Comparison of ENCODE assay signal across 8 mouse cellular contexts in genomic region chr2:32182676-32183296, GRCm38 (mm10). TPM values are rescaled to one million over a fixed set of nuclear protein-coding genes. Genes with fewer than 3 reads are reported as not detected.
DNase-seq lines count a peak whose midpoint lies in the region; ATAC-seq lines count a peak whose summit lies in the region.

No protein-coding gene starts in this region.

- WGBS in limb, embryonic 12.5 days = 80% methylated on average over 13 of the region's 13 CpGs
- WGBS in limb, embryonic 10.5 days = 83% methylated on average over 13 of the region's 13 CpGs
- 76% methylated on average over 13 of the region's 13 CpGs for WGBS in embryonic facial prominence, embryonic 10.5 days
- 63% methylated on average over 13 of the region's 13 CpGs for WGBS in limb, embryonic 15.5 days

- no peaks in the 10 kb centered on the region for H3K9me3 ChIP-seq in limb, embryonic 12.5 days
- H3K9me3 ChIP-seq in limb, embryonic 10.5 days (replicated peaks) = no peaks in the 10 kb centered on the region
- no peaks in the 10 kb centered on the region for H3K9me3 ChIP-seq in embryonic facial prominence, embryonic 10.5 days
- H3K9me3 ChIP-seq in limb, embryonic 15.5 days = no peaks in the 10 kb centered on the region

- H3K4me3 ChIP-seq in limb, embryonic 12.5 days (replicated peaks) = no peak overlapping the region
- H3K4me3 ChIP-seq in limb, embryonic 10.5 days = no peak overlapping the region
- H3K4me3 ChIP-seq in embryonic facial prominence, embryonic 10.5 days = no peak overlapping the region
- H3K4me3 ChIP-seq in limb, embryonic 15.5 days = no peak overlapping the region

- intact Hi-C loops in heart, postnatal 10 days (cut with DNase I) = no loop called here

- H3K9ac ChIP-seq in limb, embryonic 12.5 days (replicated peaks) = no peak overlapping the region; the same call in 1 of the 2 replicates
- H3K9ac ChIP-seq in limb, embryonic 15.5 days = no peak overlapping the region

- H3K4me2 ChIP-seq in limb, embryonic 12.5 days = no peak overlapping the region
- no peak overlapping the region for H3K4me2 ChIP-seq in limb, embryonic 15.5 days

- H3K4me1 ChIP-seq in limb, embryonic 12.5 days (replicated peaks) = peaks cover 23% of the 10 kb centered on the region; the same call in 1 of the 2 replicates
- peaks cover 16% of the 10 kb centered on the region for H3K4me1 ChIP-seq in limb, embryonic 10.5 days
- H3K4me1 ChIP-seq in embryonic facial prominence, embryonic 10.5 days = peaks cover 36% of the 10 kb centered on the region
- peaks cover 42% of the 10 kb centered on the region for H3K4me1 ChIP-seq in limb, embryonic 15.5 days

- H3K27ac ChIP-seq in limb, embryonic 12.5 days = 0 out of 2 replicates have a peak overlapping the region, but pooled peaks have one; percentile 31
- H3K27ac ChIP-seq in limb, embryonic 10.5 days = no peak overlapping the region; the same call in 1 of the 2 replicates
- H3K27ac ChIP-seq in embryonic facial prominence, embryonic 10.5 days (replicated peaks) = peak overlapping the region; percentile 31; the same call in 1 of the 2 replicates
- peak overlapping the region; percentile 55 for H3K27ac ChIP-seq in limb, embryonic 15.5 days

- peaks cover 56% of the 10 kb centered on the region for H3K36me3 ChIP-seq in limb, embryonic 12.5 days
- H3K36me3 ChIP-seq in limb, embryonic 10.5 days = peaks cover 80% of the 10 kb centered on the region
- peaks cover 76% of the 10 kb centered on the region for H3K36me3 ChIP-seq in embryonic facial prominence, embryonic 10.5 days (replicated peaks)
- peaks cover 45% of the 10 kb centered on the region for H3K36me3 ChIP-seq in limb, embryonic 15.5 days

- ATAC-seq in limb, embryonic 12.5 days (ENCODE audit: insufficient number of reproducible peaks, insufficient read depth, low FRiP score, low TSS enrichment, low read depth) = no peak
- no peak for ATAC-seq in limb, embryonic 15.5 days (ENCODE audit: insufficient number of reproducible peaks, low FRiP score, low TSS enrichment, low read depth)
- no peak for ATAC-seq in granulocyte monocyte progenitor cell, adult 5-6 weeks (replicated peaks; ENCODE audit: poor library complexity, severe bottlenecking)

- no peaks in the 10 kb centered on the region for H3K27me3 ChIP-seq in limb, embryonic 12.5 days
- H3K27me3 ChIP-seq in limb, embryonic 10.5 days (ENCODE audit: low read depth, poor library complexity, severe bottlenecking) = no peaks in the 10 kb centered on the region
- no peaks in the 10 kb centered on the region for H3K27me3 ChIP-seq in embryonic facial prominence, embryonic 10.5 days (replicated peaks; ENCODE audit: low read depth, poor library complexity, severe bottlenecking)
- no peaks in the 10 kb centered on the region for H3K27me3 ChIP-seq in limb, embryonic 15.5 days

- no peak for DNase-seq in limb, embryonic 10.5 days (ENCODE audit: low spot score)
- DNase-seq in embryonic facial prominence, embryonic 10.5 days (ENCODE audit: low spot score) = no peak
- DNase-seq in heart, postnatal 10 days = peak; percentile 54 to 58
- peak; percentile 29 for DNase-seq in right cerebral cortex, postnatal 4 days
- DNase-seq in retina, embryonic 14.5 days (ENCODE audit: low spot score) = no peak

RNA-seq across cellular contexts. Expression of gene Prrc2b, which starts 31.9 kb away (rescaled TPM):
- polyA plus RNA-seq in limb, embryonic 12.5 days (2016; fragmentation: Nextera tagmentation; extraction: Ambion mirVana) = 69.2 and 89.9 TPM in 2 replicates
- 71.2 and 80.3 TPM in 2 replicates for polyA plus RNA-seq in limb, embryonic 10.5 days (2016; fragmentation: Nextera tagmentation; extraction: Ambion mirVana)
- 60.0 and 69.9 TPM in 2 replicates for polyA plus RNA-seq in embryonic facial prominence, embryonic 10.5 days (2016; fragmentation: Nextera tagmentation; extraction: Ambion mirVana)
- 100 to 1,000 TPM; 118 to 134 TPM for total RNA-seq in heart, postnatal 10 days (2021)
- polyA plus RNA-seq in limb, embryonic 15.5 days (2015; fragmentation: Nextera tagmentation; extraction: Ambion mirVana) = 40.8 and 44.8 TPM in 2 replicates
- 32.6 and 46.7 TPM in 2 replicates for total RNA-seq in granulocyte monocyte progenitor cell, adult 5-6 weeks (2014; fragmentation: Nextera tagmentation)
- total RNA-seq in granulocyte monocyte progenitor cell, adult 5-6 weeks (2017) = 10.5 and 12.8 TPM in 2 replicates

RNA-seq across cellular contexts. Expression of gene Pomt1, which starts 53.6 kb away (rescaled TPM):
- 26.8 and 29.4 TPM in 2 replicates for polyA plus RNA-seq in limb, embryonic 12.5 days (2016; fragmentation: Nextera tagmentation; extraction: Ambion mirVana)
- 21.1 and 24.1 TPM in 2 replicates for polyA plus RNA-seq in limb, embryonic 10.5 days (2016; fragmentation: Nextera tagmentation; extraction: Ambion mirVana)
- polyA plus RNA-seq in embryonic facial prominence, embryonic 10.5 days (2016; fragmentation: Nextera tagmentation; extraction: Ambion mirVana) = 22.4 and 22.5 TPM in 2 replicates
- 10 to 100 TPM; 13.9 to 14.5 TPM for total RNA-seq in heart, postnatal 10 days (2021)
- polyA plus RNA-seq in limb, embryonic 15.5 days (2015; fragmentation: Nextera tagmentation; extraction: Ambion mirVana) = 23.2 and 23.9 TPM in 2 replicates
- total RNA-seq in granulocyte monocyte progenitor cell, adult 5-6 weeks (2014; fragmentation: Nextera tagmentation) = 17.8 and 30.8 TPM in 2 replicates
- 40.3 and 51.3 TPM in 2 replicates for total RNA-seq in granulocyte monocyte progenitor cell, adult 5-6 weeks (2017)

Comparison
In these comparisons a context has a peak if more than half of its experiments do, and no peak if none do; other contexts are left out.
1. DNase-seq: peak in heart, postnatal 10 days (2 of 2) and right cerebral cortex, postnatal 4 days (single experiment); none in limb, embryonic 10.5 days (single experiment), embryonic facial prominence, embryonic 10.5 days (single experiment) and retina, embryonic 14.5 days (single experiment).